Comparison of ENCODE assay signal across 12 mouse cellular contexts in genomic region chr6:85590116-85590515, GRCm38 (mm10). TPM values are rescaled to one million over a fixed set of nuclear protein-coding genes. Genes with fewer than 3 reads are reported as not detected.
A peak's percentile ranks its signal among the peaks of the same experiment; 100 is the strongest.
DNase-seq lines count a peak whose midpoint lies in the region; ATAC-seq and TF ChIP-seq lines count a peak whose summit lies in the region.
"Had no signal": no experiment of that assay in that cellular context is flagged by ENCODE, and none has a peak within 500 bp of the region (broad histone marks: within the 10 kb centered on the region; RNA-seq: fewer than 3 reads in every experiment).

No protein-coding gene starts in this region.

- H3K9ac ChIP-seq in intestine, embryonic 15.5 days: no peak overlapping the region
- no peak overlapping the region for H3K9ac ChIP-seq in intestine, embryonic 16.5 days (ENCODE audit: low read depth, low read length)
- no peak overlapping the region for H3K9ac ChIP-seq in forebrain, embryonic 12.5 days
- H3K9ac ChIP-seq in limb, embryonic 14.5 days (ENCODE audit: low read depth, low read length, severe bottlenecking): no peak overlapping the region
- H3K9ac ChIP-seq: heart, embryonic 15.5 days had no signal

- no peaks in the 10 kb centered on the region for H3K27me3 ChIP-seq in intestine, embryonic 15.5 days (replicated peaks)
- no peaks in the 10 kb centered on the region for H3K27me3 ChIP-seq in intestine, embryonic 16.5 days (replicated peaks; ENCODE audit: control insufficient read depth, insufficient read depth, low read length)
- H3K27me3 ChIP-seq in forebrain, embryonic 12.5 days: no peaks in the 10 kb centered on the region
- no peaks in the 10 kb centered on the region for H3K27me3 ChIP-seq in limb, embryonic 14.5 days (ENCODE audit: control insufficient read depth, insufficient read depth, low read length)
- H3K27me3 ChIP-seq: heart, embryonic 15.5 days had no signal

- WGBS in intestine, embryonic 15.5 days: 86% methylated on average over 2 of the region's 2 CpGs
- WGBS in intestine, embryonic 16.5 days: 75% methylated on average over 2 of the region's 2 CpGs
- WGBS in forebrain, embryonic 12.5 days: 63% methylated on average over 2 of the region's 2 CpGs
- WGBS in limb, embryonic 14.5 days: 80% methylated on average over 2 of the region's 2 CpGs

- peak; percentile 57 for DNase-seq in 416B (ENCODE audit: low read depth)
- no peak for DNase-seq in limb, embryonic 14.5 days (ENCODE audit: low spot score)
- DNase-seq in heart, postnatal 25 days (ENCODE audit: low spot score): no peak
- no peak for DNase-seq in cerebellum, postnatal 14 days
- no peak for DNase-seq in left cerebral cortex, postnatal 4 days
- DNase-seq: gastrocnemius, adult 2 months; kidney, postnatal 14 days had no signal

- intact Hi-C loops in heart, postnatal 25 days (cut with DNase I): no loop called here
- intact Hi-C loops in left cerebral cortex, postnatal 4 days (cut with DNase I): no loop called here

- no peaks in the 10 kb centered on the region for H3K9me3 ChIP-seq in intestine, embryonic 15.5 days
- no peaks in the 10 kb centered on the region for H3K9me3 ChIP-seq in intestine, embryonic 16.5 days (ENCODE audit: control insufficient read depth, low read length)
- no peaks in the 10 kb centered on the region for H3K9me3 ChIP-seq in forebrain, embryonic 12.5 days
- no peaks in the 10 kb centered on the region for H3K9me3 ChIP-seq in limb, embryonic 14.5 days (ENCODE audit: control insufficient read depth, low read length)
- H3K9me3 ChIP-seq: heart, embryonic 15.5 days had no signal

- peak overlapping the region; percentile 14; the same call in 1 of the 2 replicates for H3K4me2 ChIP-seq in intestine, embryonic 15.5 days (replicated peaks)
- H3K4me2 ChIP-seq in intestine, embryonic 16.5 days (ENCODE audit: low read depth, low read length): no peak overlapping the region
- H3K4me2 ChIP-seq in forebrain, embryonic 12.5 days: peak overlapping the region; percentile 64
- H3K4me2 ChIP-seq in limb, embryonic 14.5 days (replicated peaks; ENCODE audit: low read depth, low read length, severe bottlenecking): peak overlapping the region; percentile 58; the same call in 1 of the 2 replicates
- H3K4me2 ChIP-seq: heart, embryonic 15.5 days had no signal

- ATAC-seq in intestine, embryonic 15.5 days: no peak
- ATAC-seq in intestine, embryonic 16.5 days: no peak
- ATAC-seq in forebrain, embryonic 12.5 days (ENCODE audit: low FRiP score): no peak
- no peak for ATAC-seq in limb, embryonic 14.5 days (ENCODE audit: low FRiP score, low read depth)
- ATAC-seq: activated CD4-positive, CD25-positive, alpha-beta regulatory T cell, adult 4 months had no signal

- H3K4me3 ChIP-seq in intestine, embryonic 15.5 days (replicated peaks): no peak overlapping the region
- no peak overlapping the region for H3K4me3 ChIP-seq in intestine, embryonic 16.5 days (ENCODE audit: low read length)
- no peak overlapping the region for H3K4me3 ChIP-seq in forebrain, embryonic 12.5 days (replicated peaks)
- no peak overlapping the region for H3K4me3 ChIP-seq in limb, embryonic 14.5 days (replicated peaks; ENCODE audit: low read length)
- H3K4me3 ChIP-seq: gastrocnemius, adult 2 months; heart, embryonic 15.5 days had no signal

- no peaks in the 10 kb centered on the region for H3K36me3 ChIP-seq in intestine, embryonic 15.5 days
- H3K36me3 ChIP-seq in intestine, embryonic 16.5 days (ENCODE audit: control insufficient read depth, insufficient read depth, low read length): no peaks in the 10 kb centered on the region
- H3K36me3 ChIP-seq in forebrain, embryonic 12.5 days (replicated peaks): peaks cover 6% of the 10 kb centered on the region; the same call in 1 of the 2 replicates
- no peaks in the 10 kb centered on the region for H3K36me3 ChIP-seq in limb, embryonic 14.5 days (ENCODE audit: control insufficient read depth, insufficient read depth, low read length)
- H3K36me3 ChIP-seq: heart, embryonic 15.5 days had no signal

- TF ChIP-seq POLR2A in limb, embryonic 14.5 days (IDR thresholded peaks at IDR 0.05; ENCODE audit: borderline replicate concordance, extremely low read depth, insufficient read depth, insufficient read length): no peak

- no peak overlapping the region for H3K27ac ChIP-seq in intestine, embryonic 15.5 days
- H3K27ac ChIP-seq in intestine, embryonic 16.5 days (ENCODE audit: low read length): no peak overlapping the region
- no peak overlapping the region for H3K27ac ChIP-seq in forebrain, embryonic 12.5 days
- no peak overlapping the region for H3K27ac ChIP-seq in limb, embryonic 14.5 days (replicated peaks; ENCODE audit: low read depth, low read length)
- H3K27ac ChIP-seq: gastrocnemius, adult 2 months; heart, embryonic 15.5 days had no signal

- H3K4me1 ChIP-seq in intestine, embryonic 15.5 days (replicated peaks): peaks cover 10% of the 10 kb centered on the region; the same call in 1 of the 2 replicates
- H3K4me1 ChIP-seq in intestine, embryonic 16.5 days (ENCODE audit: control insufficient read depth, insufficient read depth, low read length): peaks cover 15% of the 10 kb centered on the region
- peaks cover 21% of the 10 kb centered on the region for H3K4me1 ChIP-seq in forebrain, embryonic 12.5 days
- peaks cover 21% of the 10 kb centered on the region for H3K4me1 ChIP-seq in limb, embryonic 14.5 days (ENCODE audit: control insufficient read depth, insufficient read depth, low read length)

RNA-seq across cellular contexts. Expression of gene Alms1, which starts 2.8 kb away (rescaled TPM):
- polyA plus RNA-seq in intestine, embryonic 15.5 days (2015; fragmentation: Nextera tagmentation; extraction: Ambion mirVana): 3.1 and 3.6 TPM in 2 replicates
- 2.1 and 2.2 TPM in 2 replicates for polyA plus RNA-seq in intestine, embryonic 16.5 days (2015; fragmentation: Nextera tagmentation; extraction: Ambion mirVana)
- polyA plus RNA-seq in forebrain, embryonic 12.5 days (2016; fragmentation: Nextera tagmentation; extraction: Ambion mirVana): 11.4 and 14.0 TPM in 2 replicates
- 4.7 and 4.9 TPM in 2 replicates for polyA plus RNA-seq in limb, embryonic 14.5 days (2012; rRNA removed)
- 4.5 and 6.2 TPM in 2 replicates for polyA plus RNA-seq in limb, embryonic 14.5 days (2014; fragmentation: Nextera tagmentation; extraction: Ambion mirVana)
- 1 to 10 TPM; 2.1 to 2.2 TPM for total RNA-seq in heart, postnatal 25 days (2021)
- total RNA-seq in left cerebral cortex, postnatal 4 days (2021): 10 to 100 TPM; 13.4 to 13.5 TPM
